Mouse (Mus musculus): ENCODE results near the gene Canx.
"Not testable (repeated sequence)": the region's sequence is repeated elsewhere in the genome, so short reads cannot be mapped to it uniquely, and the experiment has no call there.

Gene Canx

DNA sequence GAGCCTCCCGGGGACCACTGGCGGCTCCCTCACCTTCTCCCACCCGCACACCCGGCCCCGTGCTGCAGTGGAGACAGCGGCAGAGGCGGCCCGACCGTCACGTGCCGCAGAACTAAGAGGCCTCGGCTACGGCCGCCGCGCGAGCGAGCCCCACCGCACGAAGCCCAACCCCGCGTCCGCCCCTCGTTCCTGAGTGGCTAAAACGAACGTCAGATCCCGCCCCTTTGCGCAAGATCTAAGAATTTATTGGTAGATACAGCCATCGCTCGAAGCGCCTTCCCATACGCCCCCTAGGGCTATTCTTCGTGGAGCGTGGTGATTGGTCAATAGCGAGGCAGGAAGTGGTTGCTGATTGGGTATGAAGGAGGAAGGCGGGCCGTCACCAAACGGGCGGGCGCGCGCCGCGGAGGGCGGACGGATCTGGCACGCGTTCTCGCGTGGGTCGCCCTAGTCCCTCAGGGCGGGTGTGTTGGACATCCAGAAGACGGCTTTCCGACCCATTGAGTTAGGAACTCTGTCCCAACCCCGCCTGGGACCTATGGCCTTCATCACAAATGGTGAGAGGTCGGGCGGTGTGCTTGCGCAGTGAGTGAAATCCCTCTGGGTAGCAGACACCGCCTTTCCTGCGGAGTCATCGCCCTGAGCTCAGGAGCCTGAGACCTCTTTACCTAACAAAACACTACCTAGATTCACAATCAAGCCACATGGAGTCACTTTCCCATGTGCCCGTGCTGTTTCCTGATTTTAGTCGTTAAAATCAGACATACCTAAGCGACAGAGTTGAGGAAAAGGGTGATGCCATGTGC, at the start of gene Canx:
Gene Canx (minus strand): TSS at position 178 of the 806 bp plus-strand sequence.
- peak; percentile 99 for DNase-seq

DNA sequence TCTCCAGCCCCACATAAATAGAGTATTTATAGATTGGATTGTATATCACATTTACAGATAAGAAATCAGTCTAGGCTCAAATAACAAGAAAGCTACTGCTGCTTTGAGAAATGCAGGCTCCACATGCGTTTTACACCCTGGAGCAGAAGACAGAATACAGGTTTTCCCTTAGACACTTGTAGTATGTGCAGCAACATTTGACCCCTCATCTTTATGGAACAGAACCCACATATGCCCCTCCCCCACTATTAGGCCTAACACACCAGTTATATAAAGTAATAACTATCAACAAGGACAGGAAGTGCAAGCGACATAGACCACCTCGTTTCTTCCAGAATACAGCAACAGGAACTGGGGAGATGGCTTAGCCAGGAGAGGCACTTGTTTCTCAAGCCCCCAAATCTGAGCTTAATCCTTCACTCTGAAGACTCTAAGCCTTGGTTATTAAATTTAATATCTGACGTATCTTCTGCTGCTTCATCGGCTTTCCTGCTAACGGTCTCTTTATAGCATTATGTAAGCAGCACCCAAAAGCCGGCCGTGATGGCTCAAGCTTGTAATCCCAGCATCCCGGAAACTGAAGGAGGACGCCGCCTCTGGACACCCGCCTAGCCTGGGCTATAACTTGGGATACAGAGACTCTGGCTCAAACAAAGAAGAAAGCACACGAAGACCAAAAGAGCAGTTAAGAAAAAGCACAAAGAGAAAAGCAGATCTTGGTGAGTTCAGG, 49.0 kb upstream of the Canx start:
- DNase-seq: no peak

DNA sequence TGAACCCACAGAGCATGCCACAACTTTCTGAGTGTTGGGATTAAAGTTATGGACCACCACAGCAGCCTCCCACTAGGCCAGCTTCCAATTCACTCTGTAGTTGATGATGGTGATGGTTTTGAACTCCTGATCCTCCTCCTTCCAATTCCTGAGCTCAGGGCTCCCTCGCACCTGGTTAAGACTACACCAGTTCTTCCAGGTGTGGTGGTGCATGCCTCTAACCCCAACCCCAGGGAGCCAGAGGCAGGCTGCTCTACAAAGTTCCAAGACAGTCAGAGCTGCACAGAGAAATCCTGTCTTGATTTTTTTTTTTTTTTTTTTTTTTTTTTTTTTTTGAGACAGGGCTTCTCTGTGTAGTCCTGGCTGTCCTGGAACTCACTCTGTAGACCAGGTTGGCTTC, 48.1 kb upstream of the Canx start:
- DNase-seq: no peak

DNA sequence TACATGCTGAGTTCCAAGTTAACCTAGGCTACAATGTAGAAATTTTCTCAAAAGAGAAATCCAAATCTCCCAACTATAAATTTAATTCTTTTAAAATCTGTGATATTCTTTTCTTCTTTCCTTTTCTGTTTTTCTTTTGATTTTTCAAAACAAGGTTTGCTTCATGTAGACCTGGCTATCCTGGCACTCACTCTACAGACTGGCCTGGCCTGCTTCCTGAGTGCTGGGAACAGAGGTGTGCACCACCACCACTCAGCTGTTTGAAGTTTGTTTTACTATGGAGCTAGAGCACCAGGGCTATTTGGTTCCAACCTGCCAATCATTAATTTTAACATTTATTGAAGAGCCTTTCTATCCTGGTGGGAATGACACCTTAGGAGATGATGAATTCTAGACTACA, 47.6 kb upstream of the Canx start:
- DNase-seq: no peak

DNA sequence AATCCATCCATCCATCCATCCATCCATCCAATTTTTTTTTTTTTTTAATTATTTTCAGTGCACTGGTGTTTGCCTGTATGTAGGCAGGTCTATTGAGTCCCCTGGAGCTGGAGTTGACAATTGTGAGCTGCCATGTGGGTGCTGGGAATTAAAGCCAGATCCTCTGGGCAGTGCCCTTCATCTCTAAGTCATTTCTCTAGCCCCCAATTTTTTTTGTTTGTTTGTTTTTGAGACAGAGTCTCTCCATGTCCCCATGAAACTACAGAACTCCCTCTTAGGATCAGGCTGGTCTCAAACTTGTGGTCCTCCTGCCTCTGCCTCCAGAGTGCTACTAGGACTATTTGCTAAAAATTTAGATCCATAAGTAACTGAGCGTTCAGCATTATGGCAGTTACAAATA, 46.4 kb upstream of the Canx start:
- no peak for DNase-seq

DNA sequence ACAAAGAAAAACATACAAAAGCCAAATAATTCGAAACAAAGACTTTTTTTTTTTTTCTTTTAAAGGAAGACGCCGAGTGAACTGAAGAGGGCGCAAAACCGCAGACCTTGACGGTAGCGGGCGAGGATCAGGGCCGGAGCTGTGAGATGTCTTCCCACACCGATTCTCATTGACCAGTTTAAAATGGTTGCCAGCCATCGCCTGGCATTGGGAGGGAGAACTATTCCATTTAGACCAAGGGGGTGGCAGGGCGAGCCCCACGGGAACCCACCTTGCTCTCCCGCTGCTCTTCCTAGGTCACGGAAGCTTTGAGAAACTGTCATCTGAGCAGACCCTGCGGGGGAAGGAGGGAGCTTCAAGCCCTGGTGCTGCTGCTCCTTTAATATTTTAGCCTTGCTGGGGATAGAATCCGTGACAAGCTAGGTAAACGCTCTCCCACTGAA, 45.9 kb upstream of the Canx start:
- DNase-seq: peak; percentile 52 to 61

DNA sequence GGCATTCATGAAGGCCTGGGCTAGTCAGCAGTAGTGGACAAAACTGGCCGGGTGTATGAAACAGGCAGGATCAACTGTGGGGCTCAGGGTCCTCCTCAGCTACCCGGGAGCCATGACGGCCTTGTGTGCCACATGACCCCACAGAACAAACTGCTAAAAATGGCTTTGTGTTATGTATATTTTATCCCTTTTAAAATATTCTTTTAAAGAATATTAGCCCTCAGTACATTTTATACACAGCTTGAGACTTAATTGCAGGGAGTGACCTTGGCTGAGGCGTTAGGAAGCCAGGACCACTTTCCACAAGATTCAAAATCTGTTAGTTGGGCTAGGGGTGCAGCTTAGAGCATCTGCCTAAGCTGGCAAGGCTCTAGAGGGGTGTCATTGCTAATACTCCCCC, 45.5 kb upstream of the Canx start:
- DNase-seq: no peak

DNA sequence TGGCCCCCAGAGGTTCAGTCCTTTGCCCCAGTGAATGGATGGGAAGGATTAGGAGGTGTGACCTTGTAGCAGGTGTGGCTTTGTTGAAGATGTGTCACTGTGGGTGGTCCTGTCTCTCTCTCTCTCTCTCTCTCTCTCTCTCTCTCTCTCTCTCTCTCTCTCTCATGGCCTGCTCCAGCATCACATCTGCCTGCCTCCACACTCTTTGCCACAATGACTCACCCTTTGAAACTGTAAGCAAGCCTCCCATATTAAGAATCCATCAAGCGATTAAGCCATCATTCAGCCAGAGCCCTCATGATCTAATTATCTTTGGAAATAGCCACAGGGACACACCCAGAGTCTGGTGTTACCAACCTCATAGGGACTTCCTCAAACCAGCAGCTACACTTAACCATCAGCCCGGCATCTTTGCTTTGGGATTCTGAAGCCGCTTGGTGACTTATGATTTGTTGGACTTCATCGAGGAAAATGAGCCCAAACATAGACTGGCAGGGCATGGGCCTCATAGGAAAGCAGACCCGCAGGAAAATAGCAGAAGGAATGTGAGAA, 44.0 kb upstream of the Canx start:
- peak in 1 of 2 experiments; percentile 12 for DNase-seq

DNA sequence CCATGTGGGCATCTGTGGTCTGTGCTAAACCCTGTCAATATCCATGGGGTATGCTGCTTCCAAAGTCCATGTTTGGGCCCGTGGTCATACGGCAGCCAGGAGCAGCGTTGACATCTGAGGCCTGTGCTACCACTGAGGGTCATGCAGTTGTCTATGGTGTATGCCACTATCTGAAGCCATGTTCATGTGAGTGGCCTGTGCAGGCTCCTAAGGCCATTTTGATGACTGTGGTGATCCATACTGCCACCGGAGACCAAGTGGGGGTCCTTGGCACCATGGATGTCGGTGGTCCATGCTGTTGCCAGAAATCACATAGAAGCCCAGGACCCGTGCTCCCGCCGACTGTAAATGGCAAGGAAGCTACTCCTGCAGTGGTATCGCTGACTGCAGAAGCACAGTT, 42.1 kb upstream of the Canx start:
- DNase-seq: no peak

DNA sequence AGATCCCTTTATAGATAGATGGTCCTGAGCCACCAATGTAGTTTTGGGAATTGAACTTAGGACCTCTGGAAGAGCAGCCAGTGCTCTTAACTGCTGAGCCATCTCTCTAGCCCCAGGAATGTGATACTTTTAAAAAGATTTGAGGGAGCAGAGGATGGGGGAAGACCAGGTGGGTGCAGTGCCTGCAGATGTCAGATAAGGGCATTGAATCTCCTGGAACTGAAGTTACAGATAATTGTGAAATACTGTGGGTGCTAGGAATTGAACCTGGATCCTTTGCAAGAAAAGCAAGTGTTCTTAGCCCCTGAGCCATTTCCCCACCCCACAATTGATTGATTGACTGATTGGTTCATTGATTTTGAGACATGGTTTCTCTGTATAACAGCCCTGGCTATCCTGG, 39.8 kb upstream of the Canx start:
- no peak for DNase-seq

DNA sequence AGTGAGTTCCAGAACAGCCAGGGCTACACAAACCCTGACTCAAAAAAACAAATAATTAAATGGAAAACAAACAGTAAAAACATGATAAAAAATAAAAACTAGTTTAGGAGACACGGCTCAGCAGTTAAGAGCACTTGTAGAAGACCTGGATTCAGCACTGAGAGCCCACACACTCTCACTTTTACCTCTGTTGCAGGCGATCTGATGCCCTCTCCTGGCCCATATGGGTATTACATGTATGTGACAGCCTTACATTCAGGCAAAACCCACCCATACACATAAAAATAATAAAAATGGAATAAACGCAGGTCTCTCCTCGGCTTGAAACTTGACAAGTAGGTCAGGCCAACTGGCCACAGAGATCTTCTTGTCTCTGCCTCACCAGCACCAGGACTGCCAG, 39.1 kb upstream of the Canx start:
- DNase-seq: peak; percentile 64 to 70

DNA sequence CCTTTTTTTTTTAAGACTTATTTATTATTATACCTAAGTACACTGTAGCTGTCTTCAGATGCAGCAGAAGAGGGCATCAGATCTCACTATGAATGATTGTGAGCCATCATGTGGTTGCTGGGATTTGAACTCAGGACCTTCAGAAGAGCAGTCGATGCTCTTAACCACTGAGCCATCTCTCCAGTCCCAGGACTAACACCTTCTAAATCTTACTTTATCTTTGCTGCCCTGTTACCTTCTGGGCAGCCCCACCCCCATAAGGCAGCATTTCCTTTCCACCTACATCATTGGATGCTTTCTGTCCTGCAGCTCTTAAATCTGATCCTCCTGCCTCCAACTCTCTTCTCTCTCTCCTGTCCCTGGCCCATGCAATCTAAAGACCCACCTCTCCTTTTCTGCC, 35.8 kb upstream of the Canx start:
- not testable (repeated sequence) for DNase-seq

DNA sequence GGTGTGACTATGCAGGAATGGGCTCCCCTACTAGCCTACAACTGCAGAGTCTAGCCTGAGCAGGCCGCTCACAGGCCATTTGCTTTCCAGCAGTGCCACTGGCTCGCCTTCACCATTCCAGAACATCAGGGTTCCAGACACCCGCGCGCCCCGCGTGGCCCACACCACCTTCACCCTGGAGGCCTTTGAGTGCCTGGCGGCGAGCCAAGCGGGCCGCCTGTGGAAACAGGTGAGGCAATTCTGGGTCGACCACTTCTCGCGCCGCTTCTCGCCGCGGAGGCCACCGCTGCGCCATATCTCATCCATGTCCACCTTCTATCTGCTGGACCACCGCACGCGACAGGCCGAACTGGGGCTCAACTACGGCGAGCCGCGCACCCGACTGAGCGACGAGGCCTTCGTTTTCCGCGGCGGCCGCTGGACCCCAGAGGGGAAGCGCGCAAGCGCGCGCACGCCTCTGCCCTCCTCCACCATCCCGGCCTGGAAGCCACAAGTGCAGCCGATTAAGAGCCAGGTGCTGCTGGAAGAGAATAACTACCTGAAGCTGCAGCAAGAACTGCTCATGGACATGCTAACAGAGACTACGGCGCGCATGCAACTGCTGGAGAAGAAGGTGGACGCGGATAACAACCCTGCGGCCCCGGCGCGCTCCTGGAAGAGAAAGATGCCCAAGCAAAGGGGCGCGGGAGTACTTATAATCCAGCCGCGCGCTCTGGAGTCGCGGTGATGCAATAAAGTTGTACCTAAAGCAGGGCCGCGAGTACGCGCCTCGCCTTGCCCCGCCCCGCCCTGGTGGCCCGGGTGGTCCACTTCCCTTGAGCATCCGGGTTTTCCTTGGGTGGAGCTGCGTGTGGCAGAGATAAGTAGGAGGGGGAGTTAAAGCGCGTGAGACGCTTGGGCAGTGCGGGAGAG, 33.7 kb upstream of the Canx start:
- DNase-seq: peak; percentile 51 to 71

DNA sequence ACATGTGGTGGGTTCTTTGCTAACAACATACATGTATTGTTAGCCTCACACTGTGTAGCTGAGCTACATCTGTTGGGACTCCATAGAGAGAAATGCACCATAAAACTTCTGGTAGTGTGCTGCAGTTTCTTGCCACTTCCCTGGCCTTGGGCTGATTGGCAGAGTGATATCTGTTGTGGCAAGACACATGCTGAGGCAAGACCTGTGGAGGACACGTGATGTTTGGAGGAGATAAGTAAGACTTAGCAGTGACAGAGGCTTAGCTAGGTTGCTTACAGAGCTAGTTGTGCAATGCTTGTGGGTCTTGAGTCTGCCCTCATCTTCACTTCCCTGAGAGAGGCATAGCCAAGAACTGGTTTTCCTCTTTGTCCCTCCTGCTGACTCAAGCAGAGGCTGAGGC, 29.9 kb upstream of the Canx start:
- no peak for DNase-seq

DNA sequence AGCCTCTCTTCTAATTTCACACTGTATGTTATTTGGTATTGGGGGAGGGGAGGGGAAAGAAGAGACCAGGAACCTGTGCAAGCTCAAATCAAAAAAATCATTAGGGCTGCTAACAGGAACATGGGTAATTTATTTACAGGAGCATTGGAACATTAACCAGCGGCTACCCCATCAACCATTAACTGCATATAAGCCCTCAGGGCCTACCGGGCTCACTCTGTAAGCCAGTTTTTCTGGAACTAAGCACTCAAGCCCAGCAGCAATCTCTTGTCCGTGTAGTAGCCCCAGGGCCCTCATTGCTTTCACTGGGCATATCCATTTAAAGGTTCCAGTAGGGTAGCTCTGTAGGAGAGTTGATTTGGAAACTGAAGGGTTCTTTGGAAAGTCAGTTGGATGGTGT, 29.4 kb upstream of the Canx start:
- DNase-seq: no peak

DNA sequence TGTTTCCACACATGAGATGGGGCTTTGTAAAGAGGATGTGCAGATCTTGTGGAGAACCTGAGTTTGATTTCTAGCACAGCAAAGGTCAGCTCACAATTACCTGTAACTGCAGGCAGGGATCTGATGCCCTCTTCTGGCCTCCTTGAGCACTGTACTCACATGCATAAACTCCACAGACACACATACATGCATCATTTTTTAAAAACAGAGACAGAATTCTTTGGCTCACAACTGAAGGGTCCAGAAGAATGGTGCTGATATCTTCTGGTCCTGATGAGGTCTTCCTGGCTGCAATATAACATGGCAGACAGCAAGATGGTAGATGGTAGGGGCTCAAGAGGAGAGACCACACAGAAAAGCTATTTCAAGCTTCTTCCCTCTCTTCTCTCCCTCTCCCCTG, 28.7 kb upstream of the Canx start, which contains the start of gene Cby3:
Gene Cby3 (plus strand): TSS at position 301 of the 400 bp plus-strand sequence.
- no peak for DNase-seq

DNA sequence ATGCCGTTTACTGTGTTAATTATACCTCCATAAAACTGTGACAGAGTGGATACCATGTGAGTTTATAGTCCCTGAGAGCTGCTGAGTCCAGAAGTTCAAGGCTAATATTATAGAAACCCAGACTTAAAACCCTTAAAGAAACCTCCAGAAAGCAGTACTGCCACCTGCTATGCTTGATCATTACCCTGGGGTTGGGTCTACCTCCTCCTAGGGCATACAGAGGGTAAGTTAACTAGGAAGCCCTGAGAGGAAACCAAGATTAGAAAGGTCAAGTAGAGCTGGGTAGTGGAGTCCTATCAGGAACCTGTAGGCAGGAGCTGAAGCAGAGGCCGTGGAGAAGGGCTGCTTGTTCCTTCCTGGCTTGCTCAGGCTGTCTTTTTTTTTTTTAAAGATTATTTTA, 26.7 kb upstream of the Canx start:
- DNase-seq: no peak

DNA sequence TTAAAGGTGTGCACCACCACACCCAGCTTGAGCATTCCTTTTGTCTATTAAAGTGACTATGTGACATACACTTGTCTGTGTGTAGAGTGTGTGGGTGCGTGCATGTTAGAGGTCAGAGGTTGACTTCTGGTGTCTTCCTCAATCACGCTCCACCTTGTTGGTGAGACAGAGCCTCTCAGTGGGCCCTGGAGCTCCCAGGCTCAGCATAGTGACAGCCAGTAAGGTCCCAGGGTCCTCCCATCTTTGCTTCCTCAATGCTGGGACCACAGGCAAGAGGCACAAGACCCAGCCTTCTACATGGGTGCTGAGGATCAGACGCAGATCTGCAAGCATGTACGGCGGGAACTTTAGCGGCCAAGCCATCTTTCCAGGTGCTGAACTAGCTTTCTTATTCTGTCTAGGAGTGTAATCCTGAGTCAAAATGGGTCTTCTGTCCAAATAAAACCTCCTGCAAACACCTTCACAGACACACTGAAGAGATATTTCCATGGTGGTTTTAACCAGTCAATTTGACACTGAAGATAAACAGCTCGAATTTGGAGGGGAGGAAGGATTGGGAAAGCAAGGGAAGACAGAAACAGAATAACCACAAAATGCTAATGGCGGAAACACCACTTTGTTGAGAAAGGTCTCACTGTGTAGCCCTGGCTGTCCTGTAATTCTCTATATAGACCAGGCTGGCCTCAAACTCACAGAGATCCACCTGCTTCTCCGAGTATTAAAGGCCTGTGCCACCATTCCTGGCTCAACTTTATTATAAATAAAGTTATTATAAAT, 21.0 kb upstream of the Canx start:
- no peak for DNase-seq

DNA sequence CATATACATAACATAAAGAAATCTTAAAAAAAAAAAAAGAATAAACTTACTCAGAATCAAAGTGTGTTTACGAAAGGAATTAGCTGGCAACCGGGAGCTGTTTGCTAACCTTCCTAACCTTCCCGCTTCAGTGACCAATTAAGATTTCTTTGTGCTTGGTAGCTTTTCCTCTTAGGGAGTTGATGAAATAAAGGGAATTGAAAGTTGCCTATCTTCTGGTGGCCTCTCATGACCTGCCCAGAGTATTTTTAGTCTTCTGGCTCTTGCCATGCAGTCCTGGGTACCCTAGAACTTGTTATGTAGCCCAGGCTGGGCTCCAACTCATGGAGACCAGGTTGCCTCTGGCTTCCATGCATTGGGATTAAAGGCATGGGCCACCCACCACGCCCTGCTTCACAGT, 20.0 kb upstream of the Canx start:
- DNase-seq: no peak

DNA sequence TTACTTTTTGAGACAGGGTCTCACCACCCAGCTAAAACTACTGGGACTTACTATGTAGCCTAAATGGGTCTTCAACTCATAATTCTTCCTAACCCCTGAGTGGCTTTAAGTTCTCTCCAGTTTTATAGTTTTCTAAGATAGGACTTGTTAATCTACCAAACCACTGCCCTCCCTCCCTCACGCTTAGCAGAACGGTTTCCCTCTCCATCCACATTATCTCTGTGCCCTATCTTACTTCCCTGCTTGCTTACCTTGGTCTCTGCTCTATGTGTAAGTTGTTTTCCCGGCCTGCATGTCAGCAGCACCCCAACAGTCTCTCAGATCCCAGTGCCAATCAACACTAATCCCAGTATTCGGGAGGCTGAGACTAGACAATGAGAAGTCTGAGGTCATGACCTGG, 11.4 kb upstream of the Canx start:
- no peak for DNase-seq

DNA sequence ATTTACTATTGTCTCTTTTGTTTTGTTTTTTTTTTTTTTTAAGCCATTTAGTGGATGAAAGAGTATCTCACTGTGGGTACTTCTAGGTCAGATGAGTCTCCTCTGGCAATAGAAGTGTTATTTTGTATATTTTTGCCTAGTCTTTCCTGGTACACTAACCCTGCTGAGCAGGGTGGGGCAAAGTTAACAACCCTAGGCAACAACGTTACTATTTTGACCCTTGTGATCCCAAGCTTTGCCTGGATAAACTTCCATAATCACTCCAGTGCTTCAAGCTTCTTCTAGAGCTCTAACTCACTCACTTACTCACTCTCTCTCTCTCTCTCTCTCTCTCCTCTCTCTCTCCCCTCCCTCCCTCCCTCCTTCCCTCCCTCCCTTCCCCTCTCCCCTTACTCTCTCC, 10.7 kb upstream of the Canx start:
- no peak for DNase-seq

DNA sequence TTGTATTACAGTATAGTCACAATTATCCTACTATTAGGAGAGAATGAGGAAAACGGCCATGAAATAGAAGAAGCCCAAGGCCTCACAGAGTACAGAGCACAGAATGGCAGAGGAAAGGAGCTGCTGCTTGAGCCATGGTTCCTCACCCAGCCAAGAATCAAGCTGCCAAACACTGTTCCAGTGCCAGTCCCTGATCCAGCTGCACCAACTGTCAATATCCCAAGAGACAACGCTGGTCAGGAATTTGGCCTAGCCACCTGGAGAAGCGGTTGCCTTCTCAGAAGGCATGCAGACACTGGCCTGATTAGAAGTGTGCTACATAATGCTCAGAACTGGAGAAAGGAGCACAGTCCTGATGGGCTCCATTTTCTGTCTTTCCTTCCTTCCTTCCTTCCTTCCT, 7.7 kb upstream of the Canx start:
- DNase-seq: no peak

All from lung, adult 18-20 months (tissue).